Mouse (Mus musculus): ENCODE results near the gene Rab11b. TPM values are rescaled to one million over a fixed set of nuclear protein-coding genes. Genes with fewer than 3 reads are reported as not detected.

Gene Rab11b
- total and polyA plus RNA-seq, 3 experiments: 25.8 to 155 (median 71.0) TPM

DNA sequence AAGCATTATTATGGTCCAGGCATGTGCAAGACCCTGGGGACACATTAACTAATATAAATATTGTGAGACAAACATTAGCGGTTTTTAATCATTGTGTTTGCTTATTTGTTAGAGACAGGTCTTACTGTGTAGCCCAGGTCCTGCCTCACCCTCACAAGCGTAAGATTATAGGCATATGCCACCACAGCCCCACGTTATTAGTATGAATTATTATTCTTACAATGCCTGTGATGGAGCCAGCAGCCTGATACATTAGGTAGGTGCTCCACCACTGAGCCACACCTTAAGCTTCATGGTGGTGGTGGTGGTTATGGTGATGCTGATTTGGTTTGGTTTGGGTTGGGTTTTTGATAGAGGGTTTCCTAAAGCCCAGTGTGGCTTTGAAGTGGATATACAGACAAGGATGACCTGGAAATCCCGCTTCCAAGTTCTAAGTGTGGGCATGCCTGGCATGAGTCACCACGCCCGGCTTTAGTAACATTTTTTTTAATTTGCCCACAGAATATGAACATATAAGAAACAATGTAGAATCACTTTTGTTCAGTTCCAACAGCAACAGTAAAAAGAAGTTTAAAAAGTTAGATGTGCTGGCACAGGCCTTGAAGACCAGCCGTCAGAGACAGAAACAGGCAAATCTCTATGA is 40.5 kb downstream of the Rab11b start:
- TF ChIP-seq POLR2AphosphoS5 (IDR thresholded peaks at IDR 0.05; ENCODE audit: insufficient replicate concordance, low read depth, low read length) (no peak), CTCF (IDR thresholded peaks at IDR 0.05; ENCODE audit: low read depth, low read length) (no peak), GATA2 (IDR thresholded peaks at IDR 0.05; ENCODE audit: borderline replicate concordance, low read depth, low read length) (no peak), TAL1 (conservative IDR thresholded peaks at IDR 0.05; ENCODE audit: low read depth, low read length) (no peak), GATA1 (IDR thresholded peaks at IDR 0.05; ENCODE audit: borderline replicate concordance, low read length) (no peak)
- DNase-seq (ENCODE audit: low spot score): no peak
- ATAC-seq (ENCODE audit: extremely low read depth, insufficient number of reproducible peaks, low FRiP score, poor library complexity, severe bottlenecking): no peak

DNA sequence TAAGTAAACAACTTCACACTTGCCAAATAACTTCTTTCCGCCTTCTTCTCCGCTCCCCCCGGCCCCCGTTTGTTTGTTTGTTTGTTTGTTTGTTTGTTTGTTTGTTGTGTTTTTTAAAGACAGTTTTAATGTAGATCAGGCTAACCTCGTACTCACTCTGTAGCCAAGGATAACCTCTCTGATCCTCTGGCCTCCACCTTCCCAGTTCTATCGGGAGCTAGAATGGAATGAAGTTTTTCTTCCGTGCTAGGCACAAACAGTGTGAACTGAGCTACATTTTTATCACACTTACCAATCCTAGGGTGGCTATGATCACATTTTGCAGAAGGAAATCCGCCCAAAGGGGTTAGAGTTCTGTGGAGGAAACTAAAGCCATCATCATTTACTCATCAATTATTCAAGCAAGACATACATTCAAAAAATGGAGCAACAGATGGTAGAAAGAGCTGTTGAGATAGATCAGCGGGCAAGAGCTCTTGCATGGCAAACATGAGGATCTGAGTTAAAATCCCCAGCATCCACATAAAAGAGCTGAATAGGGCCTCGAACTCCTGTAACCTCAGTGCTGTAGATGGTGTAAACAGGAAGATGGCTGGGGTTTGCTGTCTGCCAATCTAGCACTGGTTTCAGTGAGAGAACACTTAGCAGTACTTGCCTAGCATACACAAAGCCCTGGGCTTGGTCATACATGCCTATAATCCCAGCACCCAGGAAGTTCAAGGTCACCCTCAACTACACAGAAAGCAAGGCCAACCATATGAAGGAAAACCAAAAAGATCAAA is 41.2 kb downstream of the Rab11b start:
- Histone ChIP-seq H3K4me3 (ENCODE audit: low read depth, low read length) (peak overlapping the region; percentile 89), H3K4me1 (ENCODE audit: insufficient read depth, low read depth, low read length) (peaks cover 46% of the 10 kb centered on the region)
- no peak for ATAC-seq (ENCODE audit: extremely low read depth, insufficient number of reproducible peaks, low FRiP score, poor library complexity, severe bottlenecking)

More for the DNA sequence above, 40.5 kb downstream of the Rab11b start:
- Histone ChIP-seq H3K9me3 (replicated peaks) (no peaks in the 10 kb centered on the region), H3K27me3 (ENCODE audit: insufficient read depth, low read length) (no peaks in the 10 kb centered on the region), H3K4me1 (ENCODE audit: insufficient read depth, low read depth, low read length) (peaks cover 39% of the 10 kb centered on the region), H3K36me3 (replicated peaks) (peaks cover 22% of the 10 kb centered on the region), H3K4me3 (ENCODE audit: low read depth, low read length) (no peak overlapping the region)

GRCm38 (mm10) chr17:33718384-33718881 is 41.9 kb downstream of the Rab11b start, which contains the start of gene March2:
TSS of gene March2 (minus strand) at chr17:33718670.
- peaks cover 32% of the 10 kb centered on the region for H3K36me3 ChIP-seq (replicated peaks)
- no peaks in the 10 kb centered on the region for H3K9me3 ChIP-seq (replicated peaks)
- no peak for TF ChIP-seq POLR2AphosphoS5 (IDR thresholded peaks at IDR 0.05; ENCODE audit: insufficient replicate concordance, low read depth, low read length)
- no peak for TF ChIP-seq CTCF (IDR thresholded peaks at IDR 0.05; ENCODE audit: low read depth, low read length)
- TF ChIP-seq GATA1 (IDR thresholded peaks at IDR 0.05; ENCODE audit: borderline replicate concordance, low read length): no peak
- no peak for TF ChIP-seq TAL1 (conservative IDR thresholded peaks at IDR 0.05; ENCODE audit: low read depth, low read length)
- TF ChIP-seq GATA2 (IDR thresholded peaks at IDR 0.05; ENCODE audit: borderline replicate concordance, low read depth, low read length): no peak
- peak within 1 kb of the TSS; percentile 89 for H3K4me3 ChIP-seq (ENCODE audit: low read depth, low read length)
- no peaks in the 10 kb centered on the region for H3K27me3 ChIP-seq (ENCODE audit: insufficient read depth, low read length)
- peak; percentile 100 for ATAC-seq (ENCODE audit: extremely low read depth, insufficient number of reproducible peaks, low FRiP score, poor library complexity, severe bottlenecking)
- peaks cover 50% of the 10 kb centered on the region for H3K4me1 ChIP-seq (ENCODE audit: insufficient read depth, low read depth, low read length)
- peak; percentile 90 for DNase-seq (ENCODE audit: low spot score)

More for the DNA sequence above, 41.2 kb downstream of the Rab11b start:
- no peak for DNase-seq (ENCODE audit: low spot score)
- peaks cover 29% of the 10 kb centered on the region for H3K36me3 ChIP-seq (replicated peaks)
- no peaks in the 10 kb centered on the region for H3K9me3 ChIP-seq (replicated peaks)
- H3K27me3 ChIP-seq (ENCODE audit: insufficient read depth, low read length): no peaks in the 10 kb centered on the region
- TF ChIP-seq POLR2AphosphoS5 (IDR thresholded peaks at IDR 0.05; ENCODE audit: insufficient replicate concordance, low read depth, low read length) (no peak), GATA1 (IDR thresholded peaks at IDR 0.05; ENCODE audit: borderline replicate concordance, low read length) (no peak)

DNA sequence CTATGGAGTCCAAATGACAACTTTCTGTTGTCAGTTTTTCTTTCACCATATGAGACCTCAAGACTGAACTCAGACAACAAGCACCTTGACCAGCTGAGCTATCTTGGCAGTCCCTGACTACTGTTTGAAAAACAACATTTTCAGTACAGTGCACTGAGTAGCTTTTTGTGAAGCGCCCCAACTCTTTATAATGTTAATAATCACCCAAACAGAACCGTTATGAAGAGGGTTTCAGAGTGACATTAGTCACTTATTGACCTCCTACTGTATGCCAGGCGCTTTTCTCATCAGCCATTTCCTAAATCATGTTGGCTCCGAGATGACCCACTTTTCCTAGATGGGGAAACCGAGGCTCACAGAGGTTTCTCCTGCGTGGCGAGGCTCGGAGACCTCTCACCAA is 42.3 kb downstream of the Rab11b start:
- Histone ChIP-seq H3K4me1 (ENCODE audit: insufficient read depth, low read depth, low read length) (peaks cover 55% of the 10 kb centered on the region), H3K27me3 (ENCODE audit: insufficient read depth, low read length) (no peaks in the 10 kb centered on the region), H3K9me3 (replicated peaks) (no peaks in the 10 kb centered on the region), H3K4me3 (ENCODE audit: low read depth, low read length) (peak overlapping the region; percentile 89), H3K36me3 (replicated peaks) (peaks cover 32% of the 10 kb centered on the region)
- TF ChIP-seq CTCF (IDR thresholded peaks at IDR 0.05; ENCODE audit: low read depth, low read length) (no peak), GATA2 (IDR thresholded peaks at IDR 0.05; ENCODE audit: borderline replicate concordance, low read depth, low read length) (no peak), POLR2AphosphoS5 (IDR thresholded peaks at IDR 0.05; ENCODE audit: insufficient replicate concordance, low read depth, low read length) (no peak)
- ATAC-seq (ENCODE audit: extremely low read depth, insufficient number of reproducible peaks, low FRiP score, poor library complexity, severe bottlenecking): no peak
- DNase-seq (ENCODE audit: low spot score): no peak

- H3K27me3 ChIP-seq (ENCODE audit: insufficient read depth, low read length): no peaks in the 10 kb centered on the region
- DNase-seq (ENCODE audit: low spot score) (no peak), ATAC-seq (ENCODE audit: extremely low read depth, insufficient number of reproducible peaks, low FRiP score, poor library complexity, severe bottlenecking) (no peak)
- no peaks in the 10 kb centered on the region for H3K9me3 ChIP-seq (replicated peaks)
- peaks cover 62% of the 10 kb centered on the region for H3K4me1 ChIP-seq (ENCODE audit: insufficient read depth, low read depth, low read length)
- peak overlapping the region; percentile 38; the same call in 1 of the 2 replicates for H3K4me3 ChIP-seq (ENCODE audit: low read depth, low read length)
- H3K36me3 ChIP-seq (replicated peaks): peaks cover 32% of the 10 kb centered on the region
- TF ChIP-seq CTCF (IDR thresholded peaks at IDR 0.05; ENCODE audit: low read depth, low read length): no peak
- no peak for TF ChIP-seq GATA2 (IDR thresholded peaks at IDR 0.05; ENCODE audit: borderline replicate concordance, low read depth, low read length)
- TF ChIP-seq GATA1 (IDR thresholded peaks at IDR 0.05; ENCODE audit: borderline replicate concordance, low read length): no peak
- TF ChIP-seq POLR2AphosphoS5 (IDR thresholded peaks at IDR 0.05; ENCODE audit: insufficient replicate concordance, low read depth, low read length): no peak
- TF ChIP-seq TAL1 (conservative IDR thresholded peaks at IDR 0.05; ENCODE audit: low read depth, low read length): no peak
Observed at GRCm38 (mm10) chr17:33717246-33717645, 43.1 kb downstream of the Rab11b start.

GRCm38 (mm10) chr17:33714779-33715178 is 45.6 kb downstream of the Rab11b start:
- peaks cover 7% of the 10 kb centered on the region for H3K9me3 ChIP-seq (replicated peaks)
- TF ChIP-seq GATA1 (IDR thresholded peaks at IDR 0.05; ENCODE audit: borderline replicate concordance, low read length) (no peak), POLR2AphosphoS5 (IDR thresholded peaks at IDR 0.05; ENCODE audit: insufficient replicate concordance, low read depth, low read length) (no peak), CTCF (IDR thresholded peaks at IDR 0.05; ENCODE audit: low read depth, low read length) (no peak), TAL1 (conservative IDR thresholded peaks at IDR 0.05; ENCODE audit: low read depth, low read length) (peak; percentile 28; the same call in 1 of the 2 replicates)

More at GRCm38 (mm10) chr17:33714779-33715178, 45.6 kb downstream of the Rab11b start:
- DNase-seq (ENCODE audit: low spot score): no peak
- Histone ChIP-seq H3K36me3 (replicated peaks) (peaks cover 52% of the 10 kb centered on the region), H3K27me3 (ENCODE audit: insufficient read depth, low read length) (no peaks in the 10 kb centered on the region), H3K4me3 (ENCODE audit: low read depth, low read length) (no peak overlapping the region), H3K4me1 (ENCODE audit: insufficient read depth, low read depth, low read length) (peaks cover 80% of the 10 kb centered on the region)
- no peak for ATAC-seq (ENCODE audit: extremely low read depth, insufficient number of reproducible peaks, low FRiP score, poor library complexity, severe bottlenecking)
